Mouse (Mus musculus) intestine, embryonic 15.5 days (tissue): ENCODE results near the gene Ptprn2. TPM values are rescaled to one million over a fixed set of nuclear protein-coding genes. Genes with fewer than 3 reads are reported as not detected.
A peak's percentile ranks its signal among the peaks of the same experiment; 100 is the strongest.

Source experiments
- ATAC-seq: fragments of 200-750 bp; cut with Nextera tagmentation; 2 replicates; pipeline ENCODE4 v1.8.0; 2017; ENCODE audit warnings: moderate TSS enrichment, moderate library complexity
- H3K27ac ChIP-seq: fragments of 300-500 bp; sonication (generic); 2 replicates; pipeline ENCODE4 v1.5.1; 2015; ENCODE audit warnings: mild to moderate bottlenecking, inconsistent platforms
- H3K27me3 ChIP-seq: fragments of 300-500 bp; sonication (generic); replicated peaks from 2 replicates; pipeline ENCODE4 v1.6.1; 2015; ENCODE audit warnings: inconsistent platforms
- H3K36me3 ChIP-seq: fragments of 300-500 bp; sonication (generic); 2 replicates; pipeline ENCODE4 v1.6.1; 2015; ENCODE audit warnings: inconsistent platforms
- H3K4me1 ChIP-seq: fragments of 300-500 bp; sonication (generic); replicated peaks from 2 replicates; pipeline ENCODE4 v1.6.1; 2015; ENCODE audit warnings: inconsistent platforms
- H3K4me2 ChIP-seq: fragments of 300-500 bp; sonication (generic); replicated peaks from 2 replicates; pipeline ENCODE4 v1.6.1; 2015; ENCODE audit warnings: mild to moderate bottlenecking, inconsistent platforms
- H3K4me3 ChIP-seq: fragments of 300-500 bp; sonication (generic); replicated peaks from 2 replicates; pipeline ENCODE4 v1.5.1; 2015; ENCODE audit warnings: inconsistent platforms
- H3K9ac ChIP-seq: fragments of 300-500 bp; sonication (generic); 2 replicates; pipeline ENCODE4 v1.6.1; 2015; ENCODE audit warnings: inconsistent platforms
- H3K9me3 ChIP-seq: fragments of 300-500 bp; sonication (generic); 2 replicates; pipeline ENCODE4 v1.6.1; 2016; ENCODE audit warnings: inconsistent platforms
- WGBS: fragments of 180-500 bp; shearing (Covaris S2); methylation state at CpG from one replicate; pipeline ENCODE4 v1.1.7; 2015; 5-methylcytosine and 5-hydroxymethylcytosine counted together
- polyA plus RNA-seq: library from polyadenylated mRNA; unstranded; fragments of >200 nt; fragmentation: Nextera tagmentation; extraction: Ambion mirVana; gene quantifications from 2 replicates; pipeline ENCODE4 v1.2.1, GENCODE M21; 2015

Gene Ptprn2
- 1.9 and 3.6 TPM in 2 replicates for polyA plus RNA-seq

DNA sequence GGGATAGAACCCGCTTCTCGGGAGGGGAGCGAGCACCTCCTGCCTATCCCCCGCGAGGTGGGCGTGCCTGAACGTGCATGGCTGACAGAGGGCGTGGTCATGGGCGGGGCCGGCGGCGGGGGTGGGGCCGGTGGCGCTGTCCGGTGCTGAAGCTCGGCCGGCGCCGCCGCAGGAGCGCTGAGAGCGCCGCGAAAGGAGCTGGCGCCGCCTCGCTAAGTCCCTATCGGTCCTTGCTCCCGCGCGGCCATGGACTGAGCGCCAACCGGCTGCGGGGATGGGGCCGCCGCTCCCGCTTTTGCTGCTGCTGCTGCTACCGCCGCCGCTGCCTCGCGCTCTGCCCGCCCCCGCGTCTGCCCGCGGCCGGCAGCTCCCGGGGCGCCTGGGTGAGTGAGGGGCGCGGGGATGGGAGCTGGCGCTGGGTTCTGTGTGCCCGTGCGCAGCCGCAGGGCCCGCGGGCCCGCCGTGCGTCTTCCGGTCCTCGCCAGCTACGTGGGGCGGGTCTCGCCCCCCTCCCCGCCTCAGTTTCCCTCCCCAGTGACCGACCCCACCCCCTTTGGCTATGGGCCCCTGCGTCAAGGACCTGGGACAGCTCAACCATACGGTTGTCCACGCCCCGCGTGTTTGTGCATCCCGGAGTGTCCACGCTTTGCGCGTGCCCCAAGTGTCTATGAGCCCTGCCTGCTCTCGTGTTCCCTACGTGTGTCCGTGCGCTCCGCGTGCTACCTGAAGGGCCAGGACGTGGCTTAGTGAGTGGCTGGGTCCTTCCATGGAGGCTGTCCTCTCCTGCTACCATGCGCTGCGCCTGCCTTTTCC, at the start of gene Ptprn2:
Ptprn2 (plus strand) TSS at position 130 of the 813 bp plus-strand sequence.
- under 1% methylated on average over 86 of the region's 86 CpGs for WGBS
- Histone ChIP-seq H3K9ac (peak within 1 kb of the TSS; percentile 20; the same call in 1 of the 2 replicates), H3K4me3 (peak within 1 kb of the TSS; percentile 57), H3K27ac (no peak within 1 kb of the TSS), H3K9me3 (no peaks in the 10 kb centered on the region), H3K36me3 (no peaks in the 10 kb centered on the region), H3K4me2 (peak within 1 kb of the TSS; percentile 99), H3K4me1 (peaks cover 4% of the 10 kb centered on the region), H3K27me3 (0 out of 2 replicates have a peak, but pooled peaks cover 12% of the 10 kb centered on the region)
- ATAC-seq, result peak; percentile 96

DNA sequence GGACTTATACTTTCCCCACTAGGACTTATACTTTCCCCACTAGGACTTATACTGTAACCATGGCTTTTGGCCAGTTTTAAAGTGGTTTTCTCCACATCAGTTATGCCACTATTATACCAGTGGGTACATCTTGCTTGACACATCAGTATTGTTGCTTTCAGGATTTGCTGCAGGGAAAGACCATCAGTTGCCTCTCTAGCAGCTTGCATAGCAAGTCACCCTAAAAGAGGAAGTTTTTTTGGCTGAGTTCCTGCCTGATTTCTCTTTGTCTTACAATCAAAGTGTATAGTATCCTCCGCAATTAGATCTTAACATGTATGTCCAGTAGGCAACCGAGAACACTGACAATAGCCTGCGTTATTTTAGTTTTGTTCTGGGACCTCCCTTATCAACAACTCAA, 49.4 kb upstream of the Ptprn2 start:
- H3K4me3 ChIP-seq, result no peak overlapping the region
- 95% methylated on average over 3 of the region's 3 CpGs for WGBS

DNA sequence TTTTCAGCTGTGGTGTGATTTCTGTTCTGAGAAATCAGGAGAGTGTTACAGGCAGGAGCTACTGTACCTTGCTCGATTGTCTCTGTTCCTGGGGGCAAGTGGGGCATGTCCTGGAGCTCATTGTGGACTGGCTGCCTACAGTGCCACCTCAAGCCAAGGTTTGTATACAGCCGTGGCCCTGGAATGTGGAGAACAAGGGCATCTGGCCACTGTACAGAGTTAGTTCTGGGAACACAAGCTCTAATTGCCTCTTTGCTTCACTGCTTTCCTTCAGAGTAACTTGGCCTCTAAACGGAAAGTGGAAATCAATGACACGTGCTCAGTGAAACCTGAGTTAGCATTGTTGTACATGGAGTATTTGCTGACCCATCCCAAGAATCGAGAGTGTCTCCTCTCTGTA, 46.9 kb upstream of the Ptprn2 start:
- H3K36me3 ChIP-seq, result peaks cover 25% of the 10 kb centered on the region; the same call in 1 of the 2 replicates
- no peak overlapping the region for H3K4me2 ChIP-seq
- WGBS, result 87% methylated on average over 5 of the region's 5 CpGs
- no peak overlapping the region for H3K27ac ChIP-seq
- no peaks in the 10 kb centered on the region for H3K9me3 ChIP-seq
- H3K4me1 ChIP-seq, result no peaks in the 10 kb centered on the region
- ATAC-seq, result no peak
- H3K9ac ChIP-seq, result no peak overlapping the region
- H3K4me3 ChIP-seq, result no peak overlapping the region
- no peaks in the 10 kb centered on the region for H3K27me3 ChIP-seq

More for the DNA sequence above, 49.4 kb upstream of the Ptprn2 start:
- H3K27me3 ChIP-seq, result no peaks in the 10 kb centered on the region
- no peak for ATAC-seq
- no peak overlapping the region for H3K27ac ChIP-seq
- peaks cover 19% of the 10 kb centered on the region; the same call in 1 of the 2 replicates for H3K36me3 ChIP-seq
- no peak overlapping the region for H3K9ac ChIP-seq
- H3K9me3 ChIP-seq, result no peaks in the 10 kb centered on the region
- H3K4me1 ChIP-seq, result no peaks in the 10 kb centered on the region
- H3K4me2 ChIP-seq, result no peak overlapping the region

DNA sequence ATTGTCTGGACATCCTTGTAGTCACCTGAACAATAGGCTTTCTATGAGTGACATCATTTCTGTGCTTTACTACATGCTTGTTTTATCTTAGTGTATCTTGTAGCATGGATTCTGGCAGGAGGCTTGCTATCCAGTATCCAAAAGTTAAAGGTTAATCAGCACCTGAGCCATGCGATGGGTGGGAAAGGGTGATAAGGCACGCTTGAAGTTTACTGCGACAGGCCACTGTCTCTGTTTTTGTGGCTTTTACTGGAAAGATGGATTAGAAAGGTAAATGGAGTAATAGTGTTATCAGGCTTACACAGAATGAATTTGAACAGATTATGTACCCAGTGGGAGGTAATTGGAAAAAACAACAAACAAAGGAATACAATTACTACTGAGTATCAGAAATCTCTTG, 43.3 kb upstream of the Ptprn2 start:
- peaks cover 26% of the 10 kb centered on the region for H3K36me3 ChIP-seq
- no peaks in the 10 kb centered on the region for H3K9me3 ChIP-seq
- H3K4me2 ChIP-seq, result no peak overlapping the region
- WGBS, result 63% methylated on average over 3 of the region's 3 CpGs
- H3K4me1 ChIP-seq, result no peaks in the 10 kb centered on the region
- no peak for ATAC-seq
- no peaks in the 10 kb centered on the region for H3K27me3 ChIP-seq
- H3K27ac ChIP-seq, result no peak overlapping the region
- H3K9ac ChIP-seq, result no peak overlapping the region
- H3K4me3 ChIP-seq, result no peak overlapping the region

DNA sequence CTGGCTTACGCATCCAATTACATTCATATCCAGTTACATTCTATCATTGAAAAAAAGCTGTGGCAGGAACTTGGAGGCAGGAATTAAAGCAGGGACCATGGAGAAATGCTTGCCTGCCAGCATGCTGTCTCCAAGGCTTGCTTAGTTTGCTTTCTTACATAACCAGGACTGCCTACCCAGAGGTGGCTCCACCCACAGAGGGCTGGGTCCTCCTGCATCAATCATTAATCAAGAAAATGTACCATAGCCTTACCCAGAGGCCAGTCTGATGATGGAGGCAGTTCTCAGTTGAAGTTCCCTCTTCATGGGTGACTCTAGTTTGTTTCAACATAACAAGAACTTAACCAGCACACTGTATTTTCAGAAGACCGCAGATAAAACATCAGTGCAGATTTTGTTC, 36.0 kb upstream of the Ptprn2 start:
- Histone ChIP-seq H3K4me2 (no peak overlapping the region), H3K36me3 (peaks cover 19% of the 10 kb centered on the region; the same call in 1 of the 2 replicates), H3K9ac (no peak overlapping the region), H3K4me1 (no peaks in the 10 kb centered on the region), H3K9me3 (no peaks in the 10 kb centered on the region), H3K27me3 (no peaks in the 10 kb centered on the region), H3K27ac (no peak overlapping the region), H3K4me3 (no peak overlapping the region)
- ATAC-seq, result peak; percentile 85
- WGBS, result 92% methylated on average over 2 of the region's 2 CpGs

DNA sequence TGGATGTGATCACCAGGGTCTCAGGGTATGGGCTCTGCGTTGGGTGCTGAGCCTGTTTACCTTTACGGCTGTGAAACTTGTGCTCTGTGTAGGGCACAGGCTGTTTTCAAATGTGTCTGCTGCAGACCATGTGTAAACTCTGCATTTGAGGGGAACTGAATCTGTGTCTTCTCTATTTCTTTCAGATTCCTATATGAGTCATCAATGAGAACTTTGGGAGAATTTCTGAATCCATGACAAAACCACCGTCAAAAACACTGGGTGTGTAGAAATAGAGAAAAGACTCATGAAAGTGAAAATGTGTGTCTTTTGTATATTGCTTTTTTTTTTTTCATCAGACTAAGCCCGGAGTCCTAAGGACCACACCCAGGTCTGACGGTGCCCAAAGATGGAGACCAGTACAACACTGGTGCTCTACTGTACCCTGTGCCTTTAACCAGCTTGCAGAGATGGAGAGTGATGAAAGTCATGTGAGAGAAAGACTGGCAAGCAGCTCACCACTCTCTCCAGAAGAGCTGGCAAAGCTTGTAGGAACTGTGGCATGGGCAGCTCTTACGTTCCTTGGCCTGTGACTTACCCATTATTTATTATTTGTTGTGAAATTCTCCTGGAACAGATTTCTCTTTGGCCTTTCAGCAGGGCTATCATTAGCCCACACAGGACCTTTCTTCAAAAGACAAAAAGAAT, 25.0 kb upstream of the Ptprn2 start:
- H3K36me3 ChIP-seq, result 0 out of 2 replicates have a peak, but pooled peaks cover 5% of the 10 kb centered on the region
- no peak for ATAC-seq
- H3K27ac ChIP-seq, result no peak overlapping the region
- H3K4me1 ChIP-seq, result no peaks in the 10 kb centered on the region
- H3K27me3 ChIP-seq, result no peaks in the 10 kb centered on the region
- no peak overlapping the region for H3K9ac ChIP-seq
- WGBS, result 92% methylated on average over 6 of the region's 6 CpGs
- H3K9me3 ChIP-seq, result no peaks in the 10 kb centered on the region
- no peak overlapping the region for H3K4me2 ChIP-seq
- no peak overlapping the region for H3K4me3 ChIP-seq

DNA sequence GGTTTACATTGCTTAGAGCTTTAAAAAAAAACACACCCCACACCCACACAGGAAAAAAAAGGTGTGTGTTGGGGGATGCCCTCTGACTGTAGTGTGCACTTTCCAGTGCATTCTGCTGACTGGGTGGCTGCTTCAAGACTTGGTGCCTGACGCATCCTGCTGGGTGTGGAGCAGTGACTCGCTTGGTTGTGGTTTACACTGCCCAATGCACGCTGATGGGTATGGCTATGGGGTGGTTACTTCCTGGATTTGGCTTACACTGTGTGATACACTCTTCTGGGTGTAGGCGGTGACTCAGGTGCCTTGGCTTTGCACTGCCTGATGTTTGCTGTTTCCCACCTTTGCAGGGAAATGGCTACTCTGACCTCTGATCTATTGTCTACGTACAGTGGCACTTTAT, 18.5 kb upstream of the Ptprn2 start:
- no peak overlapping the region for H3K27ac ChIP-seq
- ATAC-seq, result no peak
- H3K4me1 ChIP-seq, result no peaks in the 10 kb centered on the region
- no peaks in the 10 kb centered on the region for H3K36me3 ChIP-seq
- H3K4me3 ChIP-seq, result no peak overlapping the region
- H3K9me3 ChIP-seq, result no peaks in the 10 kb centered on the region
- WGBS, result 87% methylated on average over 5 of the region's 5 CpGs
- no peak overlapping the region for H3K9ac ChIP-seq
- no peaks in the 10 kb centered on the region for H3K27me3 ChIP-seq
- H3K4me2 ChIP-seq, result no peak overlapping the region

DNA sequence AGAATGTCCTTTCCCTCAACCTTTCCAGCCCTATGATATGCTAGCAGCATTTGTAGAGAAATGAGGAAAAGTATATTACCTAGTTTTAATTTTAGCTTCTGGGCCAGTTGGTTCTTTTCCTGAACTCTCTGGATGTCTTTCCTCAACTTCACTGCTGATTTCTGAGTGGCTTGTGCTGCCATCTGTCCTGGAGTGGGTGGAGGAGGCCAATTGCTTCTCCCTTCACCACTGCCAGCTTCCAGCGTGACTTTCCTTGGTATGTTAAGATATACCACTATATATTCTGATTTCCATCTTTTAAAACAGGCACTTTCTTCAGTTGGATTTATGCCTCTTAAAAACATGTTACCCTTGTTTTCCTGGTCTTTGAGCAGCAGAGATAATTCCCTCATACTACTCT, 17.2 kb upstream of the Ptprn2 start:
- H3K36me3 ChIP-seq, result no peaks in the 10 kb centered on the region
- H3K4me1 ChIP-seq, result no peaks in the 10 kb centered on the region
- no peak for ATAC-seq
- H3K4me2 ChIP-seq, result no peak overlapping the region
- no peaks in the 10 kb centered on the region for H3K27me3 ChIP-seq
- no peak overlapping the region for H3K27ac ChIP-seq
- H3K4me3 ChIP-seq, result no peak overlapping the region
- H3K9ac ChIP-seq, result no peak overlapping the region
- WGBS, result 90% methylated on average over 1 of the region's 1 CpGs
- no peaks in the 10 kb centered on the region for H3K9me3 ChIP-seq

DNA sequence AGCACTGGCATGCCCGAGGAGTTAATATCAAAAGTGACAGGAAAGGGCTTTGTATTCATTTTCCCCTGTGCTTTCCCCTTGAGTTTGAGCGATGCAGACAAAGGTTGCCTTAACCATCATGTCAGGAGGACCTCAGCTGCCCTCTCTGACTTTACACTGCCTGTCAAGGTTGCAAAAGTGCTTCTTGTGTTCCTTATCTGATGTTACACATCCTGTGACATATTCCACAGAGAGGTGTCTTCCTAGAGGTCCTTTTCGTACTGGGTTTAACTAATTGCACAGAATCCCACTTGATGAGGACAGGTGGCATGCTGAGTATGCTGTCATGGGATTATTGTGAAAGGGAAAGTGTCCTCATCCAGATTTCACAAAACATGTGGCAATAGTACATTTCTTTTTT, 16.4 kb upstream of the Ptprn2 start:
- no peak for ATAC-seq
- Histone ChIP-seq H3K9me3 (no peaks in the 10 kb centered on the region), H3K4me3 (no peak overlapping the region), H3K27me3 (no peaks in the 10 kb centered on the region), H3K27ac (no peak overlapping the region), H3K4me2 (no peak overlapping the region), H3K9ac (no peak overlapping the region), H3K36me3 (no peaks in the 10 kb centered on the region), H3K4me1 (no peaks in the 10 kb centered on the region)
- 96% methylated on average over 3 of the region's 3 CpGs for WGBS

DNA sequence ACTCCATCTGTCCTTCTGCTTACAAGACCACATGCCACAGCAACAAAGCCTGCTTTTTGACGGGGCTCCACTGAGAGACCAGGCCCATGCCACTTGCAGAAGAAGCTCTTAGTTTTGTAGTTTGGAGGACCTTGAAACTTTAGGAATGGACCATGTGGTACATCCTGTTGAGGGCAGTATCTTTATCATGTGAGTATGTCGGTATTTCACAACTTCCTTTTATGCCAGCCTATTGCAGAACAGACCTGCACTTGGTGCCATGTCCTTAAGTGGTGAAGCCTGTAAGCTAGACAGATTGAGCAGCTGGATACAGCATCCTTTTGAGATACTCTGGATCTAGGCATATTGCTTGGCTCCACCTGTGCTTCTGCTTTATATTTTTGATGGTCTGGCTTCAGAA, 12.3 kb upstream of the Ptprn2 start:
- H3K4me3 ChIP-seq, result no peak overlapping the region
- no peaks in the 10 kb centered on the region for H3K9me3 ChIP-seq
- no peak overlapping the region for H3K27ac ChIP-seq
- H3K4me1 ChIP-seq, result no peaks in the 10 kb centered on the region
- H3K36me3 ChIP-seq, result no peaks in the 10 kb centered on the region
- WGBS, result 82% methylated on average over 2 of the region's 2 CpGs
- ATAC-seq, result no peak
- H3K27me3 ChIP-seq, result no peaks in the 10 kb centered on the region
- H3K9ac ChIP-seq, result no peak overlapping the region
- no peak overlapping the region for H3K4me2 ChIP-seq

DNA sequence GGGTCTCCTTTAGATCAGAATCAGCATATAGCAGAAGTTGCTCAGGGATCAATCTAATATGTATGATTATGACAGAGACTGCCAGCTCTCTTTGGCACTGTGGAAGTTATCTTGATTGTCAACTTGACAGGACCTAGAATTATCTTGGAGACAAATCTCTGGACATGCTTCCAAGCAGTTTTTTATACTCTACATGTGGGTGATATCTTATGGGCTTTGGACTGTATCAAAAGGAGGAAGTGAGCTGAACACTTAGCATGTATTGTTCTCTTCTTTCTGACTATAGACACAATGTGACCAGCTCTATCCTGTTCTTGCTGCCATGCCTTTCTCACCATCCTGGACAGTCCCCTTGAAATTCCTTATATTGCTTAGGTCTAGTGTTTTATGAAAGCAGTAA, 11.8 kb upstream of the Ptprn2 start:
- H3K9ac ChIP-seq, result no peak overlapping the region
- no peaks in the 10 kb centered on the region for H3K27me3 ChIP-seq
- no peak overlapping the region for H3K4me3 ChIP-seq
- no peaks in the 10 kb centered on the region for H3K9me3 ChIP-seq
- no peaks in the 10 kb centered on the region for H3K36me3 ChIP-seq
- no peak overlapping the region for H3K4me2 ChIP-seq
- H3K27ac ChIP-seq, result no peak overlapping the region
- no peak for ATAC-seq
- H3K4me1 ChIP-seq, result no peaks in the 10 kb centered on the region

DNA sequence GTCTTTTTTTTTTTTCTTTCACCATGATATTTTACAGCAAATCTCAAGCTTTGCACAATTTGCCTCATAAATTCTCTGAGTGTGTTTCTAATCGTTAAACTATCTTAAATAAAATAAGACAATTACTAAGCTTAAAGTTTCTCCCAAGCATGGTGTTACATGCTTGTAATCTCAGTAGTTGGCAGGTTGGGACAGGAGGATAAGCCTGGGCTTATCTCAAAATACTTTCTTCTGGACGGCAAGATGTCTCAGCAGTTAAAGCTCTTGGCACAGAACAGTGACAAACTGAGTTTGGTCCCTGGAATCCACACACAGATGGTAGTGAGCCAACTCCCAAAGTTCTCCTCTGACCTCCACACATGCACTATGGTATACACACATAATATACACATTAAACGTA, 10.8 kb upstream of the Ptprn2 start:
- WGBS, result 62% methylated on average over 3 of the region's 3 CpGs
- no peak overlapping the region for H3K9ac ChIP-seq
- no peak for ATAC-seq
- H3K4me2 ChIP-seq, result no peak overlapping the region
- no peaks in the 10 kb centered on the region for H3K27me3 ChIP-seq
- no peaks in the 10 kb centered on the region for H3K36me3 ChIP-seq
- H3K4me1 ChIP-seq, result no peaks in the 10 kb centered on the region
- H3K27ac ChIP-seq, result no peak overlapping the region
- H3K4me3 ChIP-seq, result no peak overlapping the region
- H3K9me3 ChIP-seq, result no peaks in the 10 kb centered on the region

DNA sequence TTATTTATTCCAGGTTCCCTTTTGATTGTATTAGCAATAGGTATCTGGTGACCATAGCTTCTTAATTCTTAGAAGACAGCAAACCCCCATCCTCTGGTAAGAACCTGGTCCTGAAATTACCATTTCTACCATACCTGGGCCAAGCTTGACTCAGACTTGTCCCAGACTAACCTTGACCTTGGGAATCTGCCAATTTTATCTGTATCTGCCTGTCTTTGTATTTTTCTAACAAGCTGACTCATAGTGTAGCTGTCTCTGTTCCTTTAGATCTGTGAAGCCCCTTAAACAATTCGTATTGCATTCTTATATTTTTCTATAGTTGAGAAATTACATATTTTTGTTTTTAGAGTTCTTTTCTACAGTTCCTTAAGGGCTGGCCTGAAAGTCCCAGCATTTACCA, 6.7 kb upstream of the Ptprn2 start:
- H3K36me3 ChIP-seq, result no peaks in the 10 kb centered on the region
- no peaks in the 10 kb centered on the region for H3K4me1 ChIP-seq
- H3K9me3 ChIP-seq, result no peaks in the 10 kb centered on the region
- no peak overlapping the region for H3K9ac ChIP-seq
- no peaks in the 10 kb centered on the region for H3K27me3 ChIP-seq
- 58% methylated on average over 1 of the region's 1 CpGs for WGBS
- no peak overlapping the region for H3K4me2 ChIP-seq
- H3K27ac ChIP-seq, result no peak overlapping the region
- H3K4me3 ChIP-seq, result no peak overlapping the region
- no peak for ATAC-seq
